Mouse (Mus musculus) limb, embryonic 10.5 days (tissue): ENCODE measurements around the gene Dap. TPM values are rescaled to one million over a fixed set of nuclear protein-coding genes. Genes with fewer than 3 reads are reported as not detected.

Source experiments
- polyA plus RNA-seq: library from polyadenylated mRNA; unstranded; fragments of >200 nt; fragmentation: Nextera tagmentation; extraction: Ambion mirVana; gene quantifications from 2 replicates; pipeline ENCODE4 v1.2.1, GENCODE M21; 2016

Gene Dap
- polyA plus RNA-seq, 1 experiment from 2014 or later: 42.8 TPM

Other genes with a start within 250 kb of the Dap start
- gene Ankrd33b, start 143.4 kb downstream of the Dap start, polyA plus RNA-seq: 0.25 and 0.39 TPM in 2 replicates
- 2.7 and 4.7 TPM in 2 replicates for gene Ropn1l, start 229.4 kb downstream of the Dap start, polyA plus RNA-seq